Mouse (Mus musculus) cerebellum, adult 2 months (tissue): ENCODE measurements around the gene Tpcn1.

ENCODE experiments used
- CTCF ChIP-seq: fragments of 200-500 bp; IDR thresholded peaks from 2 replicates; pipeline ENCODE4 v1.5.1; 2011; ENCODE audit warnings: low read depth, mild to moderate bottlenecking, control low read depth, low read length, moderate library complexity, borderline replicate concordance; ENCODE audit not compliant: insufficient read depth
- POLR2A ChIP-seq: fragments of 200-500 bp; IDR thresholded peaks from 2 replicates; pipeline ENCODE4 v1.6.1; 2011; ENCODE audit warnings: low read length, control low read depth, borderline replicate concordance; ENCODE audit not compliant: insufficient read depth

- TF ChIP-seq POLR2A, result no peak
- TF ChIP-seq CTCF, result no peak
Observed at GRCm38 (mm10) chr5:120602210-120602609, 13.7 kb upstream of the Tpcn1 start.
